Mouse (Mus musculus) stomach, embryonic 15.5 days (tissue): ENCODE results near the gene Vmn1r222. TPM values are rescaled to one million over a fixed set of nuclear protein-coding genes. Genes with fewer than 3 reads are reported as not detected.

ENCODE experiments used
- ATAC-seq: fragments of 200-750 bp; cut with Nextera tagmentation; 2 replicates; pipeline ENCODE4 v1.8.0; 2017; ENCODE audit warnings: low read depth, moderate number of reproducible peaks, moderate TSS enrichment; ENCODE audit not compliant: insufficient read depth, low FRiP score
- H3K27ac ChIP-seq: fragments of 300-500 bp; sonication (generic); 2 replicates; pipeline ENCODE4 v1.5.1; 2015; ENCODE audit warnings: mild to moderate bottlenecking, inconsistent platforms
- H3K27me3 ChIP-seq: fragments of 300-500 bp; sonication (generic); replicated peaks from 2 replicates; pipeline ENCODE4 v1.6.1; 2015; ENCODE audit warnings: inconsistent platforms
- H3K36me3 ChIP-seq: fragments of 300-500 bp; sonication (generic); 2 replicates; pipeline ENCODE4 v1.6.1; 2015; ENCODE audit warnings: inconsistent platforms
- H3K4me1 ChIP-seq: fragments of 300-500 bp; sonication (generic); 2 replicates; pipeline ENCODE4 v1.6.1; 2015; ENCODE audit warnings: inconsistent platforms
- H3K4me2 ChIP-seq: fragments of 300-500 bp; sonication (generic); 2 replicates; pipeline ENCODE4 v1.6.1; 2015; ENCODE audit warnings: mild to moderate bottlenecking, inconsistent platforms
- H3K4me3 ChIP-seq: fragments of 300-500 bp; sonication (generic); replicated peaks from 2 replicates; pipeline ENCODE4 v1.5.1; 2015; ENCODE audit warnings: inconsistent platforms
- H3K9ac ChIP-seq: fragments of 300-500 bp; sonication (generic); 2 replicates; pipeline ENCODE4 v1.6.1; 2015; ENCODE audit warnings: inconsistent platforms
- H3K9me3 ChIP-seq: fragments of 300-500 bp; sonication (generic); 2 replicates; pipeline ENCODE4 v1.6.1; 2016; ENCODE audit warnings: inconsistent platforms
- WGBS: fragments of 180-500 bp; shearing (Covaris S2); methylation state at CpG from one replicate; pipeline ENCODE4 v1.1.7; 2015; 5-methylcytosine and 5-hydroxymethylcytosine counted together
- polyA plus RNA-seq: library from polyadenylated mRNA; unstranded; fragments of >200 nt; fragmentation: Nextera tagmentation; extraction: Ambion mirVana; gene quantifications from 2 replicates; pipeline ENCODE4 v1.2.1, GENCODE M21; 2015

Gene Vmn1r222
- polyA plus RNA-seq, 1 experiment from 2014 or later: not detected

- Histone ChIP-seq H3K4me3 (no peak within 1 kb of the TSS), H3K4me2 (no peak within 1 kb of the TSS), H3K9me3 (no peaks in the 10 kb centered on the region), H3K9ac (no peak within 1 kb of the TSS), H3K27me3 (no peaks in the 10 kb centered on the region), H3K27ac (no peak within 1 kb of the TSS), H3K4me1 (no peaks in the 10 kb centered on the region), H3K36me3 (no peaks in the 10 kb centered on the region)
- WGBS: 85% methylated on average over 2 of the region's 2 CpGs
- no peak for ATAC-seq
Observed at GRCm38 (mm10) chr13:23187875-23188274, 47.9 kb downstream of the Vmn1r222 start, which contains the start of gene Vmn1r220. Gene Vmn1r220, minus strand, starts transcription at chr13:23187975.

Other genes starting within 250 kb of the Vmn1r222 start
- not detected in 2 replicates for gene Vmn1r213, start 228.3 kb downstream of the Vmn1r222 start, polyA plus RNA-seq
- not detected in 2 replicates for gene Vmn1r214, start 205.5 kb downstream of the Vmn1r222 start, polyA plus RNA-seq
- gene Vmn1r215, start 167.9 kb downstream of the Vmn1r222 start, polyA plus RNA-seq: not detected in 2 replicates
- gene Vmn1r217, start 117.7 kb downstream of the Vmn1r222 start, polyA plus RNA-seq: not detected in 2 replicates
- gene Vmn1r218, start 102.8 kb downstream of the Vmn1r222 start, polyA plus RNA-seq: not detected in 2 replicates
- gene Vmn1r219, start 76.6 kb downstream of the Vmn1r222 start, polyA plus RNA-seq: not detected in 2 replicates
- not detected in 2 replicates for gene Vmn1r220, start 48.0 kb downstream of the Vmn1r222 start, polyA plus RNA-seq
- gene Vmn1r221, start 21.8 kb downstream of the Vmn1r222 start, polyA plus RNA-seq: not detected in 2 replicates
- gene Vmn1r223, start 11.2 kb upstream of the Vmn1r222 start, polyA plus RNA-seq: not detected in 2 replicates
- gene Zfp322a, start 133.3 kb upstream of the Vmn1r222 start, polyA plus RNA-seq: 40.9 and 42.0 TPM in 2 replicates
- 10.7 and 11.9 TPM in 2 replicates for gene Abt1, start 187.9 kb upstream of the Vmn1r222 start, polyA plus RNA-seq
- gene Btn1a1, start 230.0 kb upstream of the Vmn1r222 start, polyA plus RNA-seq: 0.09 and 0.22 TPM in 2 replicates